Mouse (Mus musculus) MEL (cell line): ENCODE measurements at regions not wholly inside any gene's neighbourhood (a gene's known extent, or its start where the extent isn't known, plus 50 kb on each side); places are given as distances from the start of the nearest gene placed in this dataset.

Experiments
- DNase-seq: peaks from one replicate; pipeline ENCODE4 v3.0.0; 2011; ENCODE audit warnings: low read depth, low spot score
- H3K27ac ChIP-seq: 2 replicates; pipeline ENCODE4 v1.5.1; 2012; ENCODE audit warnings: low read depth, mild to moderate bottlenecking, control low read depth, low read length, moderate library complexity; ENCODE audit not compliant: control insufficient read depth
- H3K27me3 ChIP-seq, 2 experiments: fragments of 150-350 bp in 1 of 2; sonication (generic) in 1 of 2; 2 replicates each; pipeline ENCODE4 v1.6.1; 2012; ENCODE audit warnings: low read length in 2 of 2, mild to moderate bottlenecking in 2 of 2, improper control_type of control experiment in 1 of 2, moderate library complexity in 1 of 2; ENCODE audit not compliant: insufficient read depth in 2 of 2, control insufficient read depth in 1 of 2
- H3K36me3 ChIP-seq, 2 experiments: 2 replicates each; pipeline ENCODE4 v1.6.1; 2012 to 2014; ENCODE audit warnings: low read length in 2 of 2, improper control_type of control experiment in 1 of 2, inconsistent platforms in 1 of 2, mild to moderate bottlenecking in 1 of 2; ENCODE audit not compliant: insufficient read depth in 2 of 2, control insufficient read depth in 1 of 2
- H3K4me1 ChIP-seq, 2 experiments: fragments of 150-350 bp in 1 of 2; sonication (generic) in 1 of 2; 2 replicates each; pipeline ENCODE4 v1.6.1; 2012; ENCODE audit warnings: low read length in 2 of 2, improper control_type of control experiment in 1 of 2, mild to moderate bottlenecking in 1 of 2; ENCODE audit not compliant: insufficient read depth in 2 of 2, control insufficient read depth in 1 of 2
- H3K4me3 ChIP-seq, 2 experiments: fragments of 150-350 bp in 1 of 2; sonication (generic) in 1 of 2; 2 replicates each; pipeline ENCODE4 v1.5.1; 2012; ENCODE audit warnings: low read depth in 2 of 2, low read length in 2 of 2, mild to moderate bottlenecking in 2 of 2, moderate library complexity in 2 of 2, control low read depth in 1 of 2, improper control_type of control experiment in 1 of 2; ENCODE audit not compliant: control insufficient read depth in 1 of 2, insufficient read depth in 1 of 2
- H3K79me2 ChIP-seq: 2 replicates; pipeline ENCODE4 v1.6.1; 2012; ENCODE audit warnings: mild to moderate bottlenecking, low read length, moderate library complexity; ENCODE audit not compliant: control insufficient read depth, poor library complexity, insufficient read depth
- H3K9ac ChIP-seq: 2 replicates; pipeline ENCODE4 v1.6.1; 2012; ENCODE audit warnings: low read depth, mild to moderate bottlenecking, control low read depth, low read length, moderate library complexity; ENCODE audit not compliant: control insufficient read depth, poor library complexity, severe bottlenecking
- H3K9me3 ChIP-seq: fragments of 150-350 bp; sonication (generic); replicated peaks from 2 replicates; pipeline ENCODE4 v1.6.1; 2012; ENCODE audit warnings: mild to moderate bottlenecking, low read length, improper control_type of control experiment, moderate library complexity; ENCODE audit not compliant: insufficient read depth
- CHD1 ChIP-seq: IDR thresholded peaks from 2 replicates; pipeline ENCODE4 v1.6.1; 2012; ENCODE audit warnings: low read depth, mild to moderate bottlenecking, inconsistent platforms, low read length, improper control_type of control experiment
- CHD2 ChIP-seq: IDR thresholded peaks from 2 replicates; pipeline ENCODE4 v1.6.1; 2011; ENCODE audit warnings: low read length, improper control_type of control experiment
- CTCF ChIP-seq, 3 experiments: IDR thresholded peaks in 2 of 3; conservative IDR thresholded peaks in 1 of 3; 2 replicates each; pipeline ENCODE4 v1.5.1; 2011 to 2012; ENCODE audit warnings: low read length in 3 of 3, low read depth in 2 of 3, mild to moderate bottlenecking in 2 of 3, improper control_type of control experiment in 1 of 3, inconsistent platforms in 1 of 3, mixed read lengths in 1 of 3, moderate library complexity in 1 of 3; ENCODE audit not compliant: control insufficient read depth in 1 of 3, insufficient read depth in 1 of 3, poor library complexity in 1 of 3, severe bottlenecking in 1 of 3
- E2F4 ChIP-seq: IDR thresholded peaks from 2 replicates; pipeline ENCODE4 v1.6.1; 2011; ENCODE audit warnings: low read depth, low read length, improper control_type of control experiment, borderline replicate concordance
- ELF1 ChIP-seq: IDR thresholded peaks from 2 replicates; pipeline ENCODE4 v1.6.1; 2014; ENCODE audit warnings: low read depth, mild to moderate bottlenecking, inconsistent platforms, low read length, improper control_type of control experiment, moderate library complexity
- EP300 ChIP-seq, 2 experiments: IDR thresholded peaks; 2 replicates each; pipeline ENCODE4 v1.6.1; 2011; ENCODE audit warnings: improper control_type of control experiment in 2 of 2, low read length in 2 of 2, low read depth in 1 of 2, mild to moderate bottlenecking in 1 of 2
- ETS1 ChIP-seq: IDR thresholded peaks from 2 replicates; pipeline ENCODE4 v1.6.1; 2012; ENCODE audit warnings: low read depth, mild to moderate bottlenecking, inconsistent platforms, low read length, improper control_type of control experiment, moderate library complexity
- HCFC1 ChIP-seq: IDR thresholded peaks from 2 replicates; pipeline ENCODE4 v1.6.1; 2012; ENCODE audit warnings: low read depth, mild to moderate bottlenecking, inconsistent platforms, low read length, improper control_type of control experiment, moderate library complexity
- KAT2A ChIP-seq: conservative IDR thresholded peaks from 2 replicates; pipeline ENCODE4 v1.6.1; 2012; ENCODE audit warnings: low read depth, low read length, improper control_type of control experiment, inconsistent platforms
- MXI1 ChIP-seq: IDR thresholded peaks from 2 replicates; pipeline ENCODE4 v1.6.1; 2011; ENCODE audit warnings: mild to moderate bottlenecking, low read depth, low read length, improper control_type of control experiment
- MYB ChIP-seq: IDR thresholded peaks from 2 replicates; pipeline ENCODE4 v1.6.1; 2011; ENCODE audit warnings: mild to moderate bottlenecking, low read depth, low read length, improper control_type of control experiment
- NRF1 ChIP-seq: IDR thresholded peaks from 2 replicates; pipeline ENCODE4 v1.6.1; 2014; ENCODE audit warnings: low read depth, mild to moderate bottlenecking, inconsistent platforms, low read length, improper control_type of control experiment, moderate library complexity; ENCODE audit not compliant: poor library complexity, insufficient read depth, severe bottlenecking
- POLR2A ChIP-seq, 2 experiments: IDR thresholded peaks; 2 replicates each; pipeline ENCODE4 v1.6.1; 2011 to 2012; ENCODE audit warnings: low read length in 2 of 2, mild to moderate bottlenecking in 2 of 2, control low read depth in 1 of 2, improper control_type of control experiment in 1 of 2, low read depth in 1 of 2, moderate library complexity in 1 of 2; ENCODE audit not compliant: control insufficient read depth in 1 of 2, insufficient read depth in 1 of 2, poor library complexity in 1 of 2
- POLR2AphosphoS2 ChIP-seq: IDR thresholded peaks from 2 replicates; pipeline ENCODE4 v1.6.1; 2011; ENCODE audit warnings: low read length, improper control_type of control experiment
- POLR2AphosphoS5 ChIP-seq: IDR thresholded peaks from 2 replicates; pipeline ENCODE4 v1.6.1; 2012; ENCODE audit warnings: low read depth, borderline replicate concordance, mild to moderate bottlenecking, inconsistent platforms, low read length, moderate library complexity, mixed read lengths
- RAD21 ChIP-seq: IDR thresholded peaks from 2 replicates; pipeline ENCODE4 v1.6.1; 2011; ENCODE audit warnings: mild to moderate bottlenecking, low read depth, low read length, improper control_type of control experiment
- RCOR1 ChIP-seq: IDR thresholded peaks from 2 replicates; pipeline ENCODE4 v1.6.1; 2012; ENCODE audit warnings: low read depth, mild to moderate bottlenecking, inconsistent platforms, low read length, improper control_type of control experiment
- SMC3 ChIP-seq: IDR thresholded peaks from 2 replicates; pipeline ENCODE4 v1.6.1; 2011; ENCODE audit warnings: low read depth, low read length, improper control_type of control experiment
- TAL1 ChIP-seq: IDR thresholded peaks from 2 replicates; pipeline ENCODE4 v1.6.1; 2012; ENCODE audit warnings: mild to moderate bottlenecking, inconsistent platforms, low read length, moderate library complexity, mixed read lengths
- TBP ChIP-seq: IDR thresholded peaks from 2 replicates; pipeline ENCODE4 v1.8.0; 2011; ENCODE audit warnings: low read depth, low read length, improper control_type of control experiment
- TCF12 ChIP-seq: IDR thresholded peaks from 2 replicates; pipeline ENCODE4 v1.6.1; 2014; ENCODE audit warnings: low read depth, mild to moderate bottlenecking, inconsistent platforms, low read length, improper control_type of control experiment, moderate library complexity
- UBTF ChIP-seq: IDR thresholded peaks from 2 replicates; pipeline ENCODE4 v1.6.1; 2012; ENCODE audit warnings: low read depth, mild to moderate bottlenecking, inconsistent platforms, low read length, improper control_type of control experiment, moderate library complexity, borderline replicate concordance; ENCODE audit not compliant: insufficient read depth
- USF1 ChIP-seq: IDR thresholded peaks from 2 replicates; pipeline ENCODE4 v1.6.1; 2014; ENCODE audit warnings: low read depth, mild to moderate bottlenecking, inconsistent platforms, low read length, improper control_type of control experiment, moderate library complexity
- USF2 ChIP-seq, 2 experiments: IDR thresholded peaks; 2 replicates each; pipeline ENCODE4 v1.6.1; 2011 to 2012; ENCODE audit warnings: improper control_type of control experiment in 2 of 2, low read length in 2 of 2, borderline replicate concordance in 1 of 2, inconsistent platforms in 1 of 2, low read depth in 1 of 2, mild to moderate bottlenecking in 1 of 2; ENCODE audit not compliant: insufficient read depth in 1 of 2
- ZC3H11A ChIP-seq: IDR thresholded peaks from 2 replicates; pipeline ENCODE4 v1.6.1; 2012; ENCODE audit warnings: low read depth, mild to moderate bottlenecking, inconsistent platforms, low read length, improper control_type of control experiment
- ZKSCAN1 ChIP-seq: IDR thresholded peaks from 2 replicates; pipeline ENCODE4 v1.6.1; 2012; ENCODE audit warnings: low read depth, mild to moderate bottlenecking, inconsistent platforms, low read length, improper control_type of control experiment, moderate library complexity
- ZMIZ1 ChIP-seq: IDR thresholded peaks from 2 replicates; pipeline ENCODE4 v1.6.1; 2012; ENCODE audit warnings: low read depth, mild to moderate bottlenecking, inconsistent platforms, low read length, improper control_type of control experiment, moderate library complexity

GRCm38 (mm10) chr9:74057476-74058076 is 52.6 kb upstream of the Wdr72 start:
- no peaks in the 10 kb centered on the region for H3K36me3 ChIP-seq
- no peaks in the 10 kb centered on the region for H3K4me1 ChIP-seq
- DNase-seq, result no peak
- no peak overlapping the region for H3K4me3 ChIP-seq
- H3K79me2 ChIP-seq, result no peaks in the 10 kb centered on the region
- TF ChIP-seq SMC3 (no peak), KAT2A (no peak), MXI1 (no peak), TCF12 (no peak), USF2 (IDR thresholded peaks at IDR 0.05; ENCODE audit: borderline replicate concordance in 1 of 2, insufficient read depth in 1 of 2, low read depth in 1 of 2, low read length in 2 of 2) (no peak), CHD2 (no peak), POLR2AphosphoS2 (no peak), TBP (no peak), ZMIZ1 (no peak), RAD21 (no peak), CHD1 (no peak), ELF1 (no peak), POLR2A (IDR thresholded peaks at IDR 0.05; ENCODE audit: control insufficient read depth in 1 of 2, insufficient read depth in 1 of 2, low read depth in 1 of 2, low read length in 2 of 2, poor library complexity in 1 of 2) (no peak), RCOR1 (no peak), TAL1 (no peak)
- H3K27ac ChIP-seq, result no peak overlapping the region
- no peaks in the 10 kb centered on the region for H3K9me3 ChIP-seq
- H3K9ac ChIP-seq, result no peak overlapping the region
- no peaks in the 10 kb centered on the region for H3K27me3 ChIP-seq

GRCm38 (mm10) chr9:74058269-74058871 is 51.8 kb upstream of the Wdr72 start:
- Histone ChIP-seq H3K9me3 (no peaks in the 10 kb centered on the region), H3K79me2 (no peaks in the 10 kb centered on the region), H3K4me1 (no peaks in the 10 kb centered on the region), H3K27ac (no peak overlapping the region), H3K4me3 (no peak overlapping the region), H3K9ac (no peak overlapping the region), H3K27me3 (no peaks in the 10 kb centered on the region), H3K36me3 (no peaks in the 10 kb centered on the region)
- no peak for DNase-seq
- no peak for TF ChIP-seq CTCF (IDR thresholded peaks at IDR 0.05 in 2 of 3, conservative IDR thresholded peaks at IDR 0.05 in 1 of 3; ENCODE audit: control insufficient read depth in 1 of 3, insufficient read depth in 1 of 3, low read depth in 2 of 3, low read length in 3 of 3, poor library complexity in 1 of 3, severe bottlenecking in 1 of 3)
- no peak for TF ChIP-seq MYB
- TF ChIP-seq E2F4, result no peak
- no peak for TF ChIP-seq POLR2A (IDR thresholded peaks at IDR 0.05; ENCODE audit: control insufficient read depth in 1 of 2, insufficient read depth in 1 of 2, low read depth in 1 of 2, low read length in 2 of 2, poor library complexity in 1 of 2)
- no peak for TF ChIP-seq NRF1
- no peak for TF ChIP-seq HCFC1
- no peak for TF ChIP-seq POLR2AphosphoS5
- no peak for TF ChIP-seq ZMIZ1
- no peak for TF ChIP-seq ZC3H11A
- no peak for TF ChIP-seq RAD21
- TF ChIP-seq ETS1, result no peak
- TF ChIP-seq UBTF, result no peak
- TF ChIP-seq EP300 (IDR thresholded peaks at IDR 0.05; ENCODE audit: low read depth in 1 of 2, low read length in 2 of 2), result no peak
- TF ChIP-seq USF2 (IDR thresholded peaks at IDR 0.05; ENCODE audit: borderline replicate concordance in 1 of 2, insufficient read depth in 1 of 2, low read depth in 1 of 2, low read length in 2 of 2), result no peak
- no peak for TF ChIP-seq CHD2
- no peak for TF ChIP-seq ZKSCAN1
- TF ChIP-seq USF1, result no peak
- TF ChIP-seq POLR2AphosphoS2, result no peak
